Mouse (Mus musculus): ENCODE measurements around the gene Actl11.
A peak's percentile ranks its signal among the peaks of the same experiment; 100 is the strongest.

The Actl11 gene

GRCm38 (mm10) chr9:107963700-107964099 is 35.4 kb downstream of the Actl11 start:
- DNase-seq, result peak; percentile 56

- no peak for DNase-seq
Observed at GRCm38 (mm10) chr9:107964681-107965080, 36.4 kb downstream of the Actl11 start.

- no peak for DNase-seq
Observed at GRCm38 (mm10) chr9:107966676-107967075, 38.4 kb downstream of the Actl11 start.

GRCm38 (mm10) chr9:107967437-107967836 is 39.2 kb downstream of the Actl11 start:
- no peak for DNase-seq

- DNase-seq, result no peak
Observed at GRCm38 (mm10) chr9:107968531-107968930, 40.3 kb downstream of the Actl11 start.

GRCm38 (mm10) chr9:107970311-107970710 is 42.0 kb downstream of the Actl11 start:
- DNase-seq, result no peak

- peak; percentile 37 for DNase-seq
Observed at GRCm38 (mm10) chr9:107971690-107972541, 43.6 kb downstream of the Actl11 start.

GRCm38 (mm10) chr9:107974491-107975171 is 46.4 kb downstream of the Actl11 start:
- no peak for DNase-seq

- DNase-seq, result peak; percentile 34
Observed at GRCm38 (mm10) chr9:107975399-107976386, 47.4 kb downstream of the Actl11 start, which contains the start of gene Uba7. Gene Uba7 (plus strand): TSS chr9:107975505.

- no peak for DNase-seq
Observed at GRCm38 (mm10) chr9:107978815-107979214, 50.5 kb downstream of the Actl11 start.
